Comparison of ENCODE assay signal across 14 mouse cellular contexts in the genomic region with DNA sequence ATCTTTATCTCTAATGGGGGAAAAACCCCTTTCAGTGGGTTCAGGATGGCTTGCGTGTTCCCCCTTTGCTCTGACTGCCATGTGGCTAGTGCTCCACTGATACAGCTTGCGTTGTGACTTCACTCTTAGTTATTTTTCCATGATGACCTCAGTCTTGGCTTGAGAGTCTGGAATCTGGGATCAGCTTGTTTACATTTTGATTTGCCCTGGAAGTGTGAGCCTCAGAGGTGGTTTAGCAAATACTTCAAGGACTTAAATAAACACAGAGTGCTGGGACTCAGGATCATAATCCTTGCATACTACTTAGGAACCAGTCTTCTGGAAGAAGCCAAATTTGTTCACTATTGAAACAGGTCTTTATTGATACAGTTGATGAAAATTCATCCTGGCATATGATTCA. TPM values are rescaled to one million over a fixed set of nuclear protein-coding genes. Genes with fewer than 3 reads are reported as not detected.
DNase-seq lines count a peak whose midpoint lies in the region; ATAC-seq lines count a peak whose summit lies in the region.
"Had no signal": no experiment of that assay in that cellular context is flagged by ENCODE, and none has a peak within 500 bp of the region (broad histone marks: within the 10 kb centered on the region; RNA-seq: fewer than 3 reads in every experiment).

No protein-coding gene starts in this region.

- WGBS in heart, embryonic 14.5 days, result 17% methylated on average over 2 of the region's 2 CpGs
- WGBS in kidney, embryonic 15.5 days, result 62% methylated on average over 2 of the region's 2 CpGs

- H3K4me3 ChIP-seq in heart, embryonic 14.5 days (ENCODE audit: control insufficient read depth in 1 of 2, insufficient read depth in 1 of 2, low read depth in 1 of 2, low read length in 2 of 2), result no peak overlapping the region
- no peak overlapping the region for H3K4me3 ChIP-seq in kidney, embryonic 15.5 days (replicated peaks)
- H3K4me3 ChIP-seq: limb, embryonic 13.5 days; megakaryocyte, embryonic 14.5 days had no signal

- H3K36me3 ChIP-seq in heart, embryonic 14.5 days (ENCODE audit: control insufficient read depth, insufficient read depth, low read length), result no peaks in the 10 kb centered on the region
- no peaks in the 10 kb centered on the region for H3K36me3 ChIP-seq in kidney, embryonic 15.5 days
- H3K36me3 ChIP-seq: G1E; limb, embryonic 13.5 days had no signal

- 0 out of 4 replicates have a peak, but pooled peaks cover 2 to 4% of the 10 kb centered on the region in 2 experiments for H3K4me1 ChIP-seq in heart, embryonic 14.5 days (ENCODE audit: control insufficient read depth in 2 of 2, insufficient read depth in 2 of 2, low read length in 2 of 2)
- H3K4me1 ChIP-seq in kidney, embryonic 15.5 days, result no peaks in the 10 kb centered on the region
- H3K4me1 ChIP-seq: limb, embryonic 13.5 days; megakaryocyte, embryonic 14.5 days had no signal

- ATAC-seq in cerebellum, adult (ENCODE audit: insufficient number of reproducible peaks, low FRiP score, low TSS enrichment), result peak; percentile 68
- ATAC-seq in heart, embryonic 14.5 days (ENCODE audit: insufficient number of reproducible peaks, insufficient read depth, low FRiP score, low read depth), result no peak; the same call in 1 of the 2 replicates
- no peak for ATAC-seq in kidney, embryonic 15.5 days (replicated peaks; ENCODE audit: low FRiP score)
- ATAC-seq: forebrain, embryonic 14.5 days had no signal

- no peaks in the 10 kb centered on the region for H3K27me3 ChIP-seq in heart, embryonic 14.5 days (ENCODE audit: control insufficient read depth, insufficient read depth, low read length)
- H3K27me3 ChIP-seq in kidney, embryonic 15.5 days, result no peaks in the 10 kb centered on the region
- H3K27me3 ChIP-seq: limb, embryonic 13.5 days; megakaryocyte, embryonic 14.5 days had no signal

- peaks cover 5% of the 10 kb centered on the region for H3K9me3 ChIP-seq in heart, embryonic 14.5 days (ENCODE audit: control insufficient read depth, low read length)
- H3K9me3 ChIP-seq in kidney, embryonic 15.5 days (replicated peaks), result no peaks in the 10 kb centered on the region
- H3K9me3 ChIP-seq: limb, embryonic 13.5 days had no signal

- no peak overlapping the region for H3K4me2 ChIP-seq in heart, embryonic 14.5 days (ENCODE audit: low read length)
- no peak overlapping the region for H3K4me2 ChIP-seq in kidney, embryonic 15.5 days
- H3K4me2 ChIP-seq: limb, embryonic 13.5 days had no signal

- no peak for DNase-seq in cerebellum, postnatal 14 days
- DNase-seq in NIH3T3 (ENCODE audit: low read depth), result peak; percentile 83
- peak; percentile 80 for DNase-seq in lung, postnatal 10 days
- DNase-seq in ovary, postnatal 36 days (ENCODE audit: low spot score), result no peak
- DNase-seq in ovary, postnatal 14 days (ENCODE audit: low spot score), result no peak
- DNase-seq: adrenal gland, adult 2 months; kidney, adult 18-20 months had no signal

- peak overlapping the region; percentile 53 to 67; a peak in 3 of 4 replicates for H3K27ac ChIP-seq in heart, embryonic 14.5 days (replicated peaks in 1 of 2; ENCODE audit: control insufficient read depth in 1 of 2, insufficient read depth in 1 of 2, low read depth in 2 of 2, low read length in 2 of 2)
- H3K27ac ChIP-seq in kidney, embryonic 15.5 days, result no peak overlapping the region
- H3K27ac ChIP-seq: limb, embryonic 13.5 days had no signal

- no peak overlapping the region for H3K9ac ChIP-seq in heart, embryonic 14.5 days (ENCODE audit: low read length)
- no peak overlapping the region for H3K9ac ChIP-seq in kidney, embryonic 15.5 days
- H3K9ac ChIP-seq: limb, embryonic 13.5 days had no signal

RNA-seq across cellular contexts. Expression of gene Ttll7, which starts 23.8 kb away (rescaled TPM):
- polyA plus RNA-seq in heart, embryonic 14.5 days (2014; fragmentation: Nextera tagmentation; extraction: Ambion mirVana), result 2.2 and 2.7 TPM in 2 replicates
- 1.5 and 1.8 TPM in 2 replicates for polyA plus RNA-seq in kidney, embryonic 15.5 days (2015; fragmentation: Nextera tagmentation; extraction: Ambion mirVana)
- polyA plus RNA-seq: G1E had no signal

Comparison
In these comparisons a context has a peak if more than half of its experiments do, and no peak if none do; other contexts are left out.
1. DNase-seq: peak in NIH3T3 (single experiment) and lung, postnatal 10 days (single experiment); none in cerebellum, postnatal 14 days (0 of 2), ovary, postnatal 36 days (single experiment) and ovary, postnatal 14 days (single experiment).